Mouse (Mus musculus) testis, adult 2 months (tissue): ENCODE data around the gene Gm10645. TPM values are rescaled to one million over a fixed set of nuclear protein-coding genes. Genes with fewer than 3 reads are reported as not detected.

Experiments
- H3K27ac ChIP-seq: fragments of 200-500 bp; 2 replicates; pipeline ENCODE4 v1.5.1; 2012; ENCODE audit warnings: low read depth, low read length; ENCODE audit not compliant: control insufficient read depth, insufficient read depth
- H3K27me3 ChIP-seq: fragments of 200-500 bp; 2 replicates; pipeline ENCODE4 v1.6.1; 2012; ENCODE audit warnings: mild to moderate bottlenecking, low read length, moderate library complexity; ENCODE audit not compliant: control insufficient read depth, insufficient read depth
- H3K36me3 ChIP-seq: fragments of 200-500 bp; 2 replicates; pipeline ENCODE4 v1.6.1; 2012; ENCODE audit warnings: mild to moderate bottlenecking, low read length; ENCODE audit not compliant: control insufficient read depth, insufficient read depth
- H3K4me1 ChIP-seq: fragments of 200-500 bp; 2 replicates; pipeline ENCODE4 v1.6.1; 2012; ENCODE audit warnings: low read length; ENCODE audit not compliant: control insufficient read depth, insufficient read depth
- H3K4me3 ChIP-seq: fragments of 200-500 bp; 2 replicates; pipeline ENCODE4 v1.5.1; 2012; ENCODE audit warnings: low read depth, mild to moderate bottlenecking, low read length, moderate library complexity, mixed read lengths; ENCODE audit not compliant: control insufficient read depth
- CTCF ChIP-seq: fragments of 200-500 bp; IDR thresholded peaks from 2 replicates; pipeline ENCODE4 v1.5.1; 2012; ENCODE audit warnings: low read depth, mild to moderate bottlenecking, inconsistent platforms, low read length, moderate library complexity; ENCODE audit not compliant: control insufficient read depth, insufficient read depth, insufficient replicate concordance
- POLR2A ChIP-seq: fragments of 200-500 bp; IDR thresholded peaks from 2 replicates; pipeline ENCODE4 v1.6.1; 2012; ENCODE audit warnings: low read depth, mild to moderate bottlenecking, inconsistent platforms, low read length, moderate library complexity; ENCODE audit not compliant: control insufficient read depth
- polyA plus RNA-seq: library from polyadenylated mRNA; depleted of rRNA; stranded (reverse); fragments of >200 nt; gene quantifications from 2 replicates; pipeline ENCODE4 v1.2.3, GENCODE M21; 2012; rRNA removed

Gm10645 gene
- polyA plus RNA-seq, result 0.12 TPM in 1 of 2 replicates, not detected in the other

DNA sequence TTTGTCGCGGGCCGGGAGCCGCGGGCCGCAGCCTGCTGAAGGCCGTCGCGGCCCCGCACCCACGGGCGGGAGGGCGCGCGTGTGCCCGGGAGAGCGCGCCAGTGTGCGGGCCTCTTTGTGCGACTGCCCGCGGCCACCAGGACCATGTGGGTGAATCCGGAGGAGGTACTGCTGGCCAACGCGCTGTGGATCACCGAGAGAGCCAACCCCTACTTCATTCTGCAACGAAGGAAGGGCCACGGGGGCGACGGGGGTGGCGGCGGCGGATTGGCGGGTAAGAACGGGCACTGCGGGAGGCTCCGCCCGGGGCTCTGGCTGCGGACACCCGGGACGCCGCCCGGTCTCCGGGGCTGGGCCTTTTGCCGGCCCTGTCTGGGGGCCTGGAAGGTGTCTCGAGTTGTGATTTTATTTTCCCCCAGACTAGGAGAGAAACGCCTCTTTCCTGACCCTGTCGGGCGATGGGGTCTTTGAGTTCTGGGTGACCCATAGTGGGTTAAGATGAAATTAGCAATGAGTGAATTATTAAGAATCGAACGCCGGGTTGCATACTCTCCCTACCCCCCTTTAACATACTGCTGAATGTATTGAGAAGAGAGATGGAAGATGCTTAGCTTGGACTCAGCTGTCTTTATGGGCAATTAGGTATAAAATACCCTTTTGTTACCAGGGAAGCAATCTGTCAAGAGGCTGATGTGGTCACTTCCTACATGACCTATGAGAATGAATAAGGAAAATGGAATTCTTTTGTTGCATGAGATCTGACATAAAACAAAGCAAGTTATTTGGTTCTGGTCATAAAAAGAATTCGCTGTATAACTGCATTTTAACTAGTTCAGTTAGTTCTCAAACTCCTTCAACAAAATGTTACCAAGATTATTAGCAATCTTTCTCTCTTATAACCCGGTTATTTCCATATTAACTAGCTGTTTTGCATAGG, at the start of gene Gm10645:
Gene Gm10645, minus strand, starts transcription at position 240 of the 937 bp plus-strand sequence.
- no peak for TF ChIP-seq POLR2A
- no peak for TF ChIP-seq CTCF
- Histone ChIP-seq H3K27me3 (no peaks in the 10 kb centered on the region), H3K4me1 (peaks cover 7% of the 10 kb centered on the region), H3K36me3 (no peaks in the 10 kb centered on the region), H3K4me3 (peak within 1 kb of the TSS; percentile 39), H3K27ac (no peak within 1 kb of the TSS)

DNA sequence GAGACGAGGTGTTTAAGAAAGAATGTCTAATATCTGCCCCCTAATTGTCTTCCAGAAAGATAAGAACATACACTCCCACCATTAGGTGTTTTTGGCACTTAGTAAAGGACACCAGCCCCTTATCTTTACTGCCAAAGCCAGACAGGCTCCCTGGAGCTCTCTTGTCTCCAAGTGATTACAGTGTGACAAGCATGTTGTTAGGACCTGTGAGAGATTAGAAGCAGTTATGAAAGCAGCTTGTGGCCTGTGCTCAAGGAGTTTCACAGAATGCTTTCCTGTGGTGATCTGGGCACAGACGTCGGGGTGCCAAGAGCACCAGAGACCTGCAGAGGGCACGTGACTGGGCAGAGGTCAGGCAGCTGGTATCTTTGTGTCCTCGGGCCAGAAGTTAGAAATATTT, 49.1 kb upstream of the Gm10645 start:
- TF ChIP-seq POLR2A, result no peak
- no peak for TF ChIP-seq CTCF
- Histone ChIP-seq H3K36me3 (no peaks in the 10 kb centered on the region), H3K4me1 (no peaks in the 10 kb centered on the region), H3K27me3 (no peaks in the 10 kb centered on the region), H3K4me3 (no peak overlapping the region), H3K27ac (no peak overlapping the region)

DNA sequence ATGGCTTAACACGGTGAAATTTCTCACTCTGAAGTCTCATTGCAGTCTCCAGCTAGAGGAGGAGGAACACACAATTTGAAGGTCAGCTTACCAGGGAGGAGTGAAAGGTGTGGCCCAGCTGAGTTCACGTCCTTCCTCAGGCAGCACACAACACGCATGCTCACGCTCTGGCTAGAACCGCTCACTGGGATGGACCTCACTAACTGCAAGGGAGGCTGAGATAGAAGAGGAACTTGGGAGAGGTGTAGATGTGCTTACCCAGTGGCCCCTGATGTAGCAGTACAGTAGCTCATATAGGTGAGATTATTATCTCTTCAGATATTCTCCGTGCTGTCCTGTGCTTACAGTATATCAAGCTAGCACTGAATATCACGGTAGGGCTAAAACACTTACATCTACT, 44.7 kb upstream of the Gm10645 start:
- Histone ChIP-seq H3K27ac (no peak overlapping the region), H3K27me3 (no peaks in the 10 kb centered on the region), H3K4me1 (no peaks in the 10 kb centered on the region), H3K36me3 (no peaks in the 10 kb centered on the region), H3K4me3 (no peak overlapping the region)
- TF ChIP-seq POLR2A (no peak), CTCF (no peak)

DNA sequence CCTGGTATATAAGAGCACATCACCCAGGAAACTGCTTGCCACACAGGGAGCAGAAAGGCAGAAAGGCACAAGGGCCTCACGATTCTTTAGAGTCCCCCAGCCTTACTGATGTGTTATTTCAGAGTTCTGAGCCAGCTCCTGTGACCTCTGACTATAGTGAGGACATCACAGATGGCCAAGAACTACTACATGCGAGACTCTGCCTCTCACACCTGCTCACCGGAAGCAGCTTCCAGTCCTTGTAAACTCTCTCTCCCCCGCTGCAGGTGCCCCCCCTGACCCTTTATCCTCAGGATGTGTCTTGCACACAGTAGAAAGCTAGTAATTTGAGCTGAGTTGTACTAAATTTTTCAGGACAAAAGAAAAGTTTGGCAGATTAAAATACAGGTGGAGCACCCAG, 43.6 kb upstream of the Gm10645 start:
- H3K27me3 ChIP-seq, result no peaks in the 10 kb centered on the region

DNA sequence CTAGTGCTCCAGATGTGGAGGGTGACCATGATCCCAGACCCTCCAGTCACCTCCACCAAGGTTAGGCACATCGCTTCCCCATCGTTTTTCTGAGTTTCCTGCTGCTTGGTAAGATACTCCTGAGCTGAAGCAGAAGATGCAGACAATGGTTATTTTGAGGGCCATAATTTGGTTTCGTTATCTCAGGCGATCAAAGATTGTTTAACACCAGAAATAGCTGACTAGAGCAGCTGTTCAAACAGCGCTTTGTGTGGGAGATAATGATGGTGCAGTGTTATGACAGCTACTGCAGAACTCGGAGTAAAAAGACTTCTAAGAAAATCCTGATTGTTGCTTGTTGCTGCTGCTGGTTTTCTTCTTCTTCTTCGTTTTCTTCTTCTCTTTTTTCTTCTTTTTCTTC, 39.9 kb upstream of the Gm10645 start:
- no peaks in the 10 kb centered on the region for H3K27me3 ChIP-seq
- TF ChIP-seq CTCF, result no peak
- no peak for TF ChIP-seq POLR2A

More for the DNA sequence above, 43.6 kb upstream of the Gm10645 start:
- no peak overlapping the region for H3K4me3 ChIP-seq
- TF ChIP-seq POLR2A (no peak), CTCF (no peak)
- no peaks in the 10 kb centered on the region for H3K36me3 ChIP-seq
- H3K27ac ChIP-seq, result no peak overlapping the region
- no peaks in the 10 kb centered on the region for H3K4me1 ChIP-seq

DNA sequence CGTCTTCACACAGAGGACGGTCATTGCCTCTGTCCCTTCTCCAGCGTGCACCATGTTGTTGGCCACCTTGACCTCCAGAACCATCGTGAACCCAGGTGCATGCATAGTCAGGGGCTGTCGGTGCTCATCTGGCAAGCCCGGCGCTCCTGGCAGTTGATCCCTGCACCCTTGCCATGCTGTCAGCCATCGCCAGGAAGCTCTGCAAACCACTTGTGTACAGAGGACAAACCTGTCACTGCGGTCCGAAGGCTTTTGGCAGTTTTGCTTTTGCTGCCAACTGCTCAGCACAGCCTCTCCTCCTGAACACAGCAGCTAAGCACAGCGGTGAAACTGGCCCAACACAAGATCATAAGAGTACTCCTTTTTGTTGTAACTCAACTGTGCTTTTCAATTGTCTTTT, 37.0 kb upstream of the Gm10645 start:
- Histone ChIP-seq H3K27me3 (no peaks in the 10 kb centered on the region), H3K36me3 (no peaks in the 10 kb centered on the region), H3K4me1 (no peaks in the 10 kb centered on the region), H3K4me3 (no peak overlapping the region), H3K27ac (no peak overlapping the region)
- TF ChIP-seq POLR2A (no peak), CTCF (no peak)

More for the DNA sequence above, 39.9 kb upstream of the Gm10645 start:
- Histone ChIP-seq H3K36me3 (no peaks in the 10 kb centered on the region), H3K4me3 (no peak overlapping the region), H3K27ac (no peak overlapping the region), H3K4me1 (no peaks in the 10 kb centered on the region)
